Mouse (Mus musculus): Measurements from ENCODE around the gene Tagln. TPM values are rescaled to one million over a fixed set of nuclear protein-coding genes. Genes with fewer than 3 reads are reported as not detected.

Gene Tagln
- 17.9 and 23.0 TPM in 2 replicates for polyA plus RNA-seq (2012; rRNA removed)

DNA sequence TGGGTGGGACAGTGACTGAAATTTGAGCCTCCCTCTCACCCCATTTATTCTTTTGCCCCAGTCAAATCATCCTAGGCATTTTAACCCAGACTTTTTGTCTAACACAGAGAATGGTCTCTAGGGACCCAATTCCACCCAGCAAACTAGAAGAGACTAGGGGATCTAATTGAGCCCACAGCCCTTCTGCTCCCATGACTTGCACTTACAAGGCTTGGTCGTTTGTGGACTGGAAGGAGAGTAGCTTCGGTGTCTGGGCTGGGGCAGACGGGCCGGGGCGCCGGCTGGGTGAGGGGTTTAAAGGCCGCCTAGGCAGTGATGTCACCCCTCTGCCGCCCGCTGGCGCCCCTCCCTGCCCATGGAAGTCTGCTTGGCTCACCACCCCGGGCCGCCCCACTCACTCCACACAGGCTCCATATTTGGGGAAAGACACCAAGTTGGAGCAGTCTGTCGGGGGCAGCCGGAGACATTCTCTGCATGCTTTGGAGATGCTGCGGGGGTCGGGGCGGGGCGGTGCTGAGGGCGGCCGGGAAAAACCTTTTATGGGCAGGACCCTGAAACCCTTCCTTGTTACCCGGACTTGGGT is at the start of gene Tagln:
TSS of gene Tagln (minus strand) at position 431 of the 583 bp plus-strand sequence.

DNA sequence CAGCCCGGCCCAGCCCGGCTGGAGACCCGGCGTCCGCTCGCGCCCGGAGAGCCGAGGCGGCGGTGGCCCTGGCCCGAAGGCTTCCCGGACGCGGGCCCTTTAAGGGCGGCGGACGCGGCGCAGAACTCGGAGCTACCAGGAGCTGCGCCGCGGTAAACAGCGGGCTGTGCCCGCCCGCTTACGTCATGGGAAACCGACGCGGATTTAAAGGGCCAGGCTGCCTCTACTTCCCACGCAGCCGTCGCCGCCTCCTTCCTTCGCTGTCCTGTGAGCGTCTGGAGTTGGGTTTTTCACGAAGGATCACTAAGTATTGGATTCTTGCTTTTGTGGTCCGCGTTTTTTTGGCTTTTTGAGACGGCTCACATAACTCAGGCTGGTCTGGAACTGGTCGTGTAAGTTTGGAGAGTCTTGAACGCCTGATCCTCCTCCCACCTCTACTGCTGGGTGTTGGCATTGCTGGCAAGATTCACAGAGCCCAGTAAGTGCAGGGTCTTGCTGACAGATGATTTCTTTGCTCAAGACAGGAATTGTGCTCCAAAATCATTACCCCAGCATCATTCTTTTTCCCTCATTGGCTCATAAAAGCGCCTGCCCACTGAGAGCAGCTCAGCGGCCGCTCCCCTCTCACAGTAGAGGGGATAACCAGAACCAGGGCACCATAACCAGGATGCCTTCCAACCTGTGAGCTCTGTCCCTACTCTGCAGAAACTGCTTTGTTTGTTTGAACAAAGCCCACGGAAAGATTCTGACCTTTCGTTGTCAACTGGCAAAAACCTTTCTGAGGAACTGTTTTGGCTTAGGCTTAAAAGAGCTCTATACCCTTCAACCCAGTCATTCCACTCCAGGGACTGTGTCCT is 19.5 kb upstream of the Tagln start, which contains the start of gene Sidt2:
TSS of gene Sidt2 (minus strand) at position 152 of the 857 bp plus-strand sequence.

DNA sequence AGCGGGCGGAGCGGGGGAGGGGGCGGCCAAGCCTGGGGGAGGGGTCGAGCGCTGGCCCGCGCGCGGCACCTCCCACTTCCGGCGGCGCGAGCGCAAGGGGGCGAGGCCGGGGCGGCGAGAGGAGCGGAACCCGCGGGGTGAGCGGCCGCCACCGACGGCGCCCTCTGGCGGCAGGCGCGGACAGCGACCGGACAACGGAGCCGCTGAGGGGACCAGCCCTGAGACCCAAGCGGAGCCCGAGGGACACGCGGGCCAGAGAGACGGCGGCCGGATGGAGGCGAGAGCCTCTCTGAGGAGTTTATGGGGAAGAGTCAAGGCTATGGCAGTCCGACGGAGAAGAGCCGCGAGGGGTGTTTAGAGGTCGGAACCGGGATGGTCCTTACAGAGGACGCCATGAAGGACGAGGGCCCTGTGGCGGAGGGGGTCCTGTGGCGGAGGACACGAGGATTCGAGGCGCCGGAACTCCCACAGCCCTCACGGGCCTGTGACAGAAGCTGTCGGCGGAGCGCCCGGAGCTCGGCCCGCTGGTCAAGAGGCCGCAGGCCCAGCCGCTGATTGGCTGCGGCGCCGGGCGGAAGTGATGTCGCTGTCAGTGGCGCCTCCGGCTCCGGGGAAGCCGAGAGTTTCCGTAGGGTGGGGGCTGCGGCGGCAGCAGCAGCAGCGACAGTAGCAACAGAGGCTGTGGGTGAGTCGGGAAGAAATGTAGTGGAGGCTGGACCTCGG is 29.3 kb downstream of the Tagln start, which contains the start of the genes Pcsk7 and Rnf214:
TSS of gene Pcsk7 (plus strand) at position 143 of the 723 bp plus-strand sequence.
TSS of gene Rnf214 (minus strand) at position 557 of the 723 bp plus-strand sequence.

Other genes starting within 250 kb of the Tagln start
- gene Cep164, start 107.4 kb downstream of the Tagln start, polyA plus RNA-seq (2012; rRNA removed) = 7.4 and 9.3 TPM in 2 replicates
- gene Bace1, start 97.5 kb downstream of the Tagln start, polyA plus RNA-seq (2012; rRNA removed) = 10.4 and 12.1 TPM in 2 replicates
- gene Pcsk7, start 29.6 kb downstream of the Tagln start, polyA plus RNA-seq (2012; rRNA removed) = 9.1 and 9.9 TPM in 2 replicates
- 6.8 and 7.8 TPM in 2 replicates for gene Rnf214, start 29.1 kb downstream of the Tagln start, polyA plus RNA-seq (2012; rRNA removed)
- 26.9 and 32.5 TPM in 2 replicates for gene Sidt2, start 19.2 kb upstream of the Tagln start, polyA plus RNA-seq (2012; rRNA removed)
- gene Pafah1b2, start 76.6 kb upstream of the Tagln start, polyA plus RNA-seq (2012; rRNA removed) = 17.4 TPM in 2 replicates
- gene Sik3, start 76.8 kb upstream of the Tagln start, polyA plus RNA-seq (2012; rRNA removed) = 4.3 and 6.3 TPM in 2 replicates

Measured in liver, embryonic 18 days (tissue).